Mouse (Mus musculus): ENCODE measurements around the gene Mllt10. TPM values are rescaled to one million over a fixed set of nuclear protein-coding genes. Genes with fewer than 3 reads are reported as not detected.
A peak's percentile ranks its signal among the peaks of the same experiment; 100 is the strongest.

Gene Mllt10
- total and polyA plus RNA-seq, 3 experiments: 20.6 to 32.8 (median 32.5) TPM

DNA sequence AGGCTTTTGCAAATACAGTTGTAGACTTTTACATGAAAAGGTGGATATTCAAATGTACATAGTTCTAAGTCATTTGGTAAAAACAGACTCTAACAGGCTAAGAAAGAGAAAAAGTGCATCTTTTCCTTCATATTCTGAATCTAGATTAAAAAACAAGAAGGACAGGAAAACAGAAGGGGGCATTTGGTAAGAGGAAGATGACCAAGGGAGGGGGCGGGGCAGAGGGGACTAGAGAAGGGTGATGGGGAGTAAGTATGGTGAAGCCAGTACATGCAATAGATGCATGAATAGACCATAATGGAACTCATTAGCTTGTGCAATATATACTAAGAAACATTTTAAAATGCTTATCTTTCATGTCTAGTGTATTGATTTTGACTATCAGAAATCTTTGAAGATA lies 5.4 kb downstream of the Mllt10 start:
- H3K36me3 ChIP-seq (ENCODE audit: control insufficient read depth, insufficient read depth, low read length): peaks cover 3% of the 10 kb centered on the region
- intact Hi-C loops (cut with DNase I): no loop called here
- no peak overlapping the region for H3K9ac ChIP-seq (ENCODE audit: low read depth, low read length)
- no peak for DNase-seq
- WGBS: 97% methylated on average over 1 of the region's 1 CpGs
- H3K4me1 ChIP-seq (ENCODE audit: control insufficient read depth, insufficient read depth, low read length): peaks cover 4% of the 10 kb centered on the region
- H3K27ac ChIP-seq: no peak overlapping the region
- no peak overlapping the region for H3K4me3 ChIP-seq
- no peaks in the 10 kb centered on the region for H3K79me2 ChIP-seq (replicated peaks; ENCODE audit: control insufficient read depth, insufficient read depth, low read length)
- TF ChIP-seq CTCF (IDR thresholded peaks at IDR 0.05): no peak
- TF ChIP-seq EP300 (IDR thresholded peaks at IDR 0.05; ENCODE audit: insufficient read depth, low read depth, low read length): no peak
- TF ChIP-seq POLR2A (IDR thresholded peaks at IDR 0.05; ENCODE audit: insufficient read depth, low read depth, low read length): no peak
- no peaks in the 10 kb centered on the region for H3K27me3 ChIP-seq (ENCODE audit: control insufficient read depth, insufficient read depth, low read length)

DNA sequence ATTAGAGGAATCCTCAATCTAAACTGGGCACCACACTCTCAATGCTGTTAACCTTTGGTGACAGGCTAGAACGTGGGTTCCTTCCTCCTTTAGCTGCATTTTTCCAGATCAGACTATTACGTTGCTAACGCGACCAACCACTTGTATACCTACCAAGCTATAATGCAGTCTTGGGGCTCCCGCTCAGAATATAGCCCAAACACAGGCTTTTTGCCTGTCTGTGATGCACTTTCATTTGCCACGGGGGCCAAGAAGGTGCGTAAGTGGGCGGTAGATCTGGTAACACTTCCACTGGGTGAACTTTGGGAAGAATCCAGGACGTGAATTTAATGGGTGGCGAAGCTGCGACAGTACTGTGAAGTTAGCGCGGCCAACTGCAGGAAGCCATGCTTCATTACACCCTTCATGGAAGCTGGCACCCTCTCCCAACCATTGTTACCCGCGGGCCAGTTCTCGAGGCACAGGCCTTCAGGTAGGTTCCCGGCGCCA lies 8.8 kb downstream of the Mllt10 start:
- WGBS: under 1% methylated on average over 18 of the region's 18 CpGs
- peaks cover 9% of the 10 kb centered on the region for H3K36me3 ChIP-seq (ENCODE audit: control insufficient read depth, insufficient read depth, low read length)
- TF ChIP-seq POLR2A (IDR thresholded peaks at IDR 0.05; ENCODE audit: insufficient read depth, low read depth, low read length) (no peak), CTCF (IDR thresholded peaks at IDR 0.05) (peak; percentile 42)
- H3K27me3 ChIP-seq (ENCODE audit: control insufficient read depth, insufficient read depth, low read length): no peaks in the 10 kb centered on the region
- no peak for DNase-seq
- no peaks in the 10 kb centered on the region; the same call in 1 of the 2 replicates for H3K79me2 ChIP-seq (replicated peaks; ENCODE audit: control insufficient read depth, insufficient read depth, low read length)
- H3K9ac ChIP-seq (ENCODE audit: low read depth, low read length): peak overlapping the region; percentile 98
- H3K4me3 ChIP-seq: peak overlapping the region; percentile 91
- intact Hi-C loops (cut with DNase I): loop anchor here (1.0 to 2.0 kb wide), 3 partner anchors 17 to 37 kb away; no protein-coding TSS in a partner anchor
- peaks cover 3% of the 10 kb centered on the region; the same call in 1 of the 2 replicates for H3K4me1 ChIP-seq (ENCODE audit: control insufficient read depth, insufficient read depth, low read length)
- H3K27ac ChIP-seq: peak overlapping the region; percentile 99

DNA sequence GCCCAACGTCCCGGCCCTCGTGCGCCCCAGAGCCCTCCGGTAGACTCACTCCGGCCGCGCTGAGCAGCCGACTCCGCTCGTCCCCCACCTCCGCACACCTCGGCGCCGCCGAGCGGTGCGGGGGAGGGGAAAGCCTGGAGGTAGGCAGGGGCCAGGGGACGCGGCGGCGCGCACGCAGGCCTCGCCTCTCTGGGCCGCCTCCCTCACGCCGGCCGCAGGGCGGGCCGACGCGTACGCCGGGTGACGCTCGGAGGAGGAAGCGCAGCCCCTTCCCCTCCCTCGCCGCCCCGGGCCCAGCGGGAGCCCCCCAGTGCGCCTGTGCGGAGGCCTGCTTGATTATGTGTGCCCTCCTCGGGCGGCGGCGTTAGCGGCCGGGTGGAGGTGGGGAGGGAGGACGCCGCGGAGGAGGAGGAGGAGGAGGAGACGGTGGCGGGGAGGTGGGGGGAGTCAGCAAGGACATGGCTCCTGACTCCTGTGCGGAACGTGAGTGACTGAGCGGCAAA lies 9.4 kb downstream of the Mllt10 start:
- under 1% methylated on average over 56 of the region's 58 CpGs for WGBS
- intact Hi-C loops (cut with DNase I): loop anchor here (1.0 to 2.0 kb wide), 2 partner anchors 18 to 37 kb away; no protein-coding TSS in a partner anchor

DNA sequence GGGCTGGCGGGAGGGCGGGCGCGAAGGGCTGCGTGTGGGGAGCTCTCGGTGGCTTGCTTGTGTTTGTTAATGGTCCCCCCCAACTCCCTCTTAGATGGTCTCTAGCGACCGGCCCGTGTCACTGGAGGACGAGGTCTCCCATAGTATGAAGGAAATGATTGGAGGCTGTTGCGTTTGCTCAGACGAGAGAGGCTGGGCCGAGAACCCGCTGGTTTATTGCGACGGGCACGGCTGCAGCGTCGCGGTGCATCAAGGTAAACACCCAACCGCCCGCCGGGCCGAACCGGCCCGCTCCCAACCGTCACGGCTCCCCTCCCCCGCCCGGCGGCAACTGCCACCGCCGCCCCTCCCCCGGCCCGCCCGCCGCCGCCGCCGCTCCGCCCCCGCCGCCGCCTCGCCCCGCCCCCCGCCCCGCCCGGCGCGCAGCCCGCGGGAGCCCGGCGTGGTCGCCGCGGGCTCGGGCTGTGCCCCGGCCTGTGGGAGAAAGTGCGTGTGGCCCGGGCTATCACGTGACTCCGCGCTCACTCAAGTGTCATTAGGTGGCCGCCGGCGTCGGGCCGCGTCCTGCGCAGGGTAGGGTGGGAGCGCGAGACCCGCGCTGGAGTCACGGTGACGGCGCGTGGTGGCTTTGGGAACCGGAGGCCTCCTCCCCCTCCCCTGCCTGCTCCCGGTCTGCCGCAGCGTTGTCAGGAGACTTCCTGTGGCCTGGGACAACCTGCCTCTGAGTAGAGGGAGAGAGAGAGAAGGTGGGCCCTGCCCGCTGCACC lies 10.1 kb downstream of the Mllt10 start:
- no peaks in the 10 kb centered on the region; the same call in 1 of the 2 replicates for H3K79me2 ChIP-seq (replicated peaks; ENCODE audit: control insufficient read depth, insufficient read depth, low read length)
- peaks cover 3% of the 10 kb centered on the region for H3K4me1 ChIP-seq (ENCODE audit: control insufficient read depth, insufficient read depth, low read length)
- 1% methylated on average over 75 of the region's 85 CpGs for WGBS
- TF ChIP-seq POLR2A (IDR thresholded peaks at IDR 0.05; ENCODE audit: insufficient read depth, low read depth, low read length) (peak; percentile 65), EP300 (IDR thresholded peaks at IDR 0.05; ENCODE audit: insufficient read depth, low read depth, low read length) (no peak), CTCF (IDR thresholded peaks at IDR 0.05) (no peak)
- intact Hi-C loops (cut with DNase I): loop anchor here (1.0 to 2.0 kb wide), 2 partner anchors 18 to 38 kb away; no protein-coding TSS in a partner anchor
- no peaks in the 10 kb centered on the region for H3K27me3 ChIP-seq (ENCODE audit: control insufficient read depth, insufficient read depth, low read length)
- H3K36me3 ChIP-seq (ENCODE audit: control insufficient read depth, insufficient read depth, low read length): peaks cover 11% of the 10 kb centered on the region
- H3K27ac ChIP-seq: peak overlapping the region; percentile 99
- peak overlapping the region; percentile 98 for H3K9ac ChIP-seq (ENCODE audit: low read depth, low read length)
- H3K4me3 ChIP-seq: peak overlapping the region; percentile 91
- DNase-seq: peak; percentile 85 to 87

More for the DNA sequence above, 9.4 kb downstream of the Mllt10 start:
- H3K4me3 ChIP-seq: peak overlapping the region; percentile 91
- peak overlapping the region; percentile 98 for H3K9ac ChIP-seq (ENCODE audit: low read depth, low read length)
- TF ChIP-seq POLR2A (IDR thresholded peaks at IDR 0.05; ENCODE audit: insufficient read depth, low read depth, low read length) (peak; percentile 70), CTCF (IDR thresholded peaks at IDR 0.05) (no peak), EP300 (IDR thresholded peaks at IDR 0.05; ENCODE audit: insufficient read depth, low read depth, low read length) (no peak)
- H3K4me1 ChIP-seq (ENCODE audit: control insufficient read depth, insufficient read depth, low read length): peaks cover 3% of the 10 kb centered on the region
- DNase-seq: peak; percentile 94 to 96
- peaks cover 10% of the 10 kb centered on the region for H3K36me3 ChIP-seq (ENCODE audit: control insufficient read depth, insufficient read depth, low read length)
- H3K27ac ChIP-seq: peak overlapping the region; percentile 99
- H3K79me2 ChIP-seq (replicated peaks; ENCODE audit: control insufficient read depth, insufficient read depth, low read length): no peaks in the 10 kb centered on the region; the same call in 1 of the 2 replicates
- no peaks in the 10 kb centered on the region for H3K27me3 ChIP-seq (ENCODE audit: control insufficient read depth, insufficient read depth, low read length)

DNA sequence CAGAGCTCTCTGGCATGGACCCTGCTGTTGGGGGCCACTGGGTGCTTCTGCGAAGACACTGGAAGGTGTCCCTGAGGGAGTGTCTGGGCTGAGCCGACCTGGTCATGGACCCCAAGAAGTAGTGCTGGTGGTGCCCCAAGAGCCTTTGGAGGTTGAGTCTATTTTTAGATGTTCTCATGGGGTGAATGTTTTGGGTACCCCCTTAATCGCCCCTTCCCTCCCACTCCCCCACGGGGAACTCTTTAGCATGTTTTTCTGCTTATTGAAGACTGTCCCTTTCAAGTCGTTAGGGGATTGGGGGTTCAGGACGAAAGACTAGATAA lies 10.6 kb downstream of the Mllt10 start:
- no peak for DNase-seq
- no peaks in the 10 kb centered on the region; the same call in 1 of the 2 replicates for H3K79me2 ChIP-seq (replicated peaks; ENCODE audit: control insufficient read depth, insufficient read depth, low read length)
- H3K4me1 ChIP-seq (ENCODE audit: control insufficient read depth, insufficient read depth, low read length): peaks cover 3% of the 10 kb centered on the region
- H3K4me3 ChIP-seq: peak overlapping the region; percentile 91
- H3K9ac ChIP-seq (ENCODE audit: low read depth, low read length): peak overlapping the region; percentile 87
- peak overlapping the region; percentile 99 for H3K27ac ChIP-seq
- TF ChIP-seq CTCF (IDR thresholded peaks at IDR 0.05) (no peak), POLR2A (IDR thresholded peaks at IDR 0.05; ENCODE audit: insufficient read depth, low read depth, low read length) (no peak), EP300 (IDR thresholded peaks at IDR 0.05; ENCODE audit: insufficient read depth, low read depth, low read length) (no peak)
- H3K27me3 ChIP-seq (ENCODE audit: control insufficient read depth, insufficient read depth, low read length): no peaks in the 10 kb centered on the region
- H3K36me3 ChIP-seq (ENCODE audit: control insufficient read depth, insufficient read depth, low read length): peaks cover 11% of the 10 kb centered on the region
- intact Hi-C loops (cut with DNase I): loop anchor here (2.0 kb wide), 1 partner anchor 19 kb away; no protein-coding TSS in a partner anchor
- 6% methylated on average over 6 of the region's 6 CpGs for WGBS

DNA sequence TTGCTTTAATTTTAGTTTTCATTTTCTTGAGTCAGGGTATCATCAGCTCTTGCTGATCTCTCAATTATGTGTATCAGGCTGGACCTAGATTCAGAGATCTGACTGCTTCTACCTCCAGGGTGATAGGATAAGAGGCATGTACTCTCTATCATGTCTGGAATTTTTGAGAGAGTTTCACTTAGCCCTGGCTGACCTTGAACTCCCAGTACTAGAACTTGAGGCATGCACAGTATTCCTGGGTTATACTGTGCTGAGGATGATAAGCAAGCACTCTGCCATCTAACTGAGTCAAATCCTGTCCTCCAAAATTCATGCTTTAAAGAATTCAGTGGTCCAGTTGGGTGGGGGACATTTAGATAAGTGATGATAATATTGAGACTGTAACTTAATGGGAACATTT lies 11.4 kb downstream of the Mllt10 start:
- Histone ChIP-seq H3K4me1 (ENCODE audit: control insufficient read depth, insufficient read depth, low read length) (peaks cover 3% of the 10 kb centered on the region), H3K27me3 (ENCODE audit: control insufficient read depth, insufficient read depth, low read length) (no peaks in the 10 kb centered on the region), H3K27ac (no peak overlapping the region; the same call in 1 of the 2 replicates), H3K79me2 (replicated peaks; ENCODE audit: control insufficient read depth, insufficient read depth, low read length) (no peaks in the 10 kb centered on the region; the same call in 1 of the 2 replicates), H3K4me3 (no peak overlapping the region), H3K36me3 (ENCODE audit: control insufficient read depth, insufficient read depth, low read length) (peaks cover 11% of the 10 kb centered on the region), H3K9ac (ENCODE audit: low read depth, low read length) (no peak overlapping the region)
- TF ChIP-seq POLR2A (IDR thresholded peaks at IDR 0.05; ENCODE audit: insufficient read depth, low read depth, low read length): no peak
- TF ChIP-seq EP300 (IDR thresholded peaks at IDR 0.05; ENCODE audit: insufficient read depth, low read depth, low read length): no peak
- no peak for TF ChIP-seq CTCF (IDR thresholded peaks at IDR 0.05)
- no peak for DNase-seq
- intact Hi-C loops (cut with DNase I): no loop called here
